Mouse (Mus musculus): ENCODE data around the gene Mtap. TPM values are rescaled to one million over a fixed set of nuclear protein-coding genes. Genes with fewer than 3 reads are reported as not detected.

Gene Mtap
- polyA plus RNA-seq, 1 experiment, result not detected

DNA sequence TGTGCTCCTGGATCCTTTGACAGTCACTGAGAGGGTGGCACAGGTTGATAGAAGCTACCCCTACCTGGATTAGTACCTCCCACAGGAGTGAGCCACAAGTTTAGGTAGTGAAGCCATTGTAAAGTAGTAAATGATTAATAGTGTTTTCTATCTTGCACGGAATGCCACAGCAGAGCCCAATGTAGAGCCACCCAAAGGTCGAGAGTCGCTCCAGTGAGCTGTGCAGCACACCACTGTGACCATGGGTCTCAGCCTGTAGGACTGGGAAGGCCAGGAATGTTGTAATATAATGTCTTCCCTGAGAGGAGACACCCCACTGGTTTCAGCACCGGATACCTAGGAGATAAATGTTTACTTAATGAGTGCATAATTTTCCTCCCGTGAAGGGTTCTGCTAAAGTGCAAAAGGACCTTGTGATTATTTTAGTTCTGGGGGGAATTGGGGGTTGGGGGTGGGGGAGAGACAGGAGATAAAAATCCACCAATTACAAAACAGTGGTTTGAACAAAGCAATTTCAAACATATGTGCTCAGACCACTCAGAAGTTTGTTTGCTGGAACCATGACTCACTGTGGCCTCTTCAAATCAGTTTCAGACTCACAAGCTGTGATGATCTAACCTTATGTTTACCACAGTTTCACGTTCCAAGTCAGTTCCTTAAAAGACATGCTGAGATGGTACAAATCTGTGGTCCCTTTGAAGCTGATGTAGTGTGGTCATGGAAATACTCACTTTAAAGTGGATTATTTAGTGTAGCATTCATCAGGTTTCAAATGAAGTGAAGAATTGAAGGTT is 40.8 kb downstream of the Mtap start:
- Histone ChIP-seq H3K4me1 (ENCODE audit: control insufficient read depth, insufficient read depth, low read length) (no peaks in the 10 kb centered on the region), H3K27ac (ENCODE audit: insufficient read depth, low read depth, low read length) (no peak overlapping the region), H3K4me3 (ENCODE audit: insufficient read depth, low read depth, low read length) (no peak overlapping the region)
- 84% methylated on average over 6 of the region's 6 CpGs for WGBS
- TF ChIP-seq POLR2A (IDR thresholded peaks at IDR 0.05; ENCODE audit: insufficient read depth, low read depth, low read length) (no peak), CTCF (IDR thresholded peaks at IDR 0.05; ENCODE audit: insufficient read depth, low read depth, low read length) (no peak)

DNA sequence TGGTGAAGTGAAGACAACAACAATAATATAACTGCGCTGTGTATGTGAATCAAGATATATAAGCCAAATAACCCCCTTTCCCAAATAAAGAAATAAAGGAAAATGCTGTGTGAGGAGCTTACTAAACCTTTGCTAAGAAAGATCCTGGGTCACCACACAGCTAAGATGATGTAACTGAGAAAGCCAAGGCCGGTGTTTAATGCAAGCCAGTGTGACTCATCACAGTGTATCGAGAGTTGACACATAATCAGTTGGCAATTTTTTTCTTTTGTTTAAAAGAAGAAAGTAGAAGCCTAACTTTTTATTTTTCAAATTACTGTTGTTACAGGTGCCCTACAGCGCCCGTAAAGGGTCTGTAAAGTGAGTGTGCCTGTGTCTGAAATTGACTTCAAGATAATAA is 43.2 kb downstream of the Mtap start:
- TF ChIP-seq CTCF (IDR thresholded peaks at IDR 0.05; ENCODE audit: insufficient read depth, low read depth, low read length) (no peak), POLR2A (IDR thresholded peaks at IDR 0.05; ENCODE audit: insufficient read depth, low read depth, low read length) (no peak)
- Histone ChIP-seq H3K27ac (ENCODE audit: insufficient read depth, low read depth, low read length) (no peak overlapping the region), H3K4me3 (ENCODE audit: insufficient read depth, low read depth, low read length) (no peak overlapping the region), H3K4me1 (ENCODE audit: control insufficient read depth, insufficient read depth, low read length) (no peaks in the 10 kb centered on the region)
- 93% methylated on average over 5 of the region's 5 CpGs for WGBS

DNA sequence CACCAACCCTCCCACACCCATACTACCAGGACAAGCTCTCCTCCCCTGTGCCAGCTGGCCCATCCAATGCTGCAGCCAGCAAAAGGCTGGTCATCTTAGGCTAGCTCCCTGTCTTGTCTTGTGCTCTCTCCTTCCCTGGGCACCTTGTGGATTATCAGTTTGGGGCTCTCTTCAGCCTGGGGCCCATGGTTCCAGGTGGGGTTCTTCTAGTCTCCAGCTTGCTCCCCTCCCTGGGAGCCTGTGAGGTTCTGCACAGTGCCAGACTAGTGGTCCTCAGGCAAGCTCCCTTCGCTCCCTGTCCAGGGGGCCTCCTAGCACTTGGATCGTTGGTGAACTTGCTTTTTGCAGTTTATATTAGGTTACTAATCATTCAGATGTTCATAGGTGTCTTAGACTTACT is 44.7 kb downstream of the Mtap start:
- 99% methylated on average over 2 of the region's 2 CpGs for WGBS
- H3K4me3 ChIP-seq (ENCODE audit: insufficient read depth, low read depth, low read length), result no peak overlapping the region
- no peaks in the 10 kb centered on the region for H3K4me1 ChIP-seq (ENCODE audit: control insufficient read depth, insufficient read depth, low read length)
- H3K27ac ChIP-seq (ENCODE audit: insufficient read depth, low read depth, low read length), result no peak overlapping the region
- TF ChIP-seq POLR2A (IDR thresholded peaks at IDR 0.05; ENCODE audit: insufficient read depth, low read depth, low read length), result no peak
- no peak for TF ChIP-seq CTCF (IDR thresholded peaks at IDR 0.05; ENCODE audit: insufficient read depth, low read depth, low read length)

DNA sequence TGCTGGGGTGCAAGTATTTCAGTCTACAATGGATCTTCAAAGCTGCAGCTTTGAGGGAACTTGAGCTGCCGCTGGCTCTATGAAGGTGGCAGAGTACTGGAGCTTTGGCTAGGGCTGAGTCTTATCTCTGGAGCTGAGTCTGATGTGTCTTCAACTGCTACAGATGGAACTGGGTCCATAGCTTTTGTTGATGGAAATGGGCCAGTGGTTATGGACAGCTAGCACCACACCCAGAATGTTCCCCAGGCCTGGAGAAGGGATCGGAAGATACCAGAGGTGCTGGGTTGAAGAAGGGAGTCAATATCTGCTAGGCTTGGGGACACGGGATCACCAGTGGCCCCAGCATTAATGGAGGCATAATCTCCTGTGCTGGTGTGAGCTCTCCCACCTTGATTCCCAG is 45.6 kb downstream of the Mtap start:
- 96% methylated on average over 3 of the region's 3 CpGs for WGBS
- no peak for TF ChIP-seq CTCF (IDR thresholded peaks at IDR 0.05; ENCODE audit: insufficient read depth, low read depth, low read length)
- TF ChIP-seq POLR2A (IDR thresholded peaks at IDR 0.05; ENCODE audit: insufficient read depth, low read depth, low read length), result no peak
- Histone ChIP-seq H3K4me3 (ENCODE audit: insufficient read depth, low read depth, low read length) (no peak overlapping the region), H3K4me1 (ENCODE audit: control insufficient read depth, insufficient read depth, low read length) (no peaks in the 10 kb centered on the region), H3K27ac (ENCODE audit: insufficient read depth, low read depth, low read length) (no peak overlapping the region)

DNA sequence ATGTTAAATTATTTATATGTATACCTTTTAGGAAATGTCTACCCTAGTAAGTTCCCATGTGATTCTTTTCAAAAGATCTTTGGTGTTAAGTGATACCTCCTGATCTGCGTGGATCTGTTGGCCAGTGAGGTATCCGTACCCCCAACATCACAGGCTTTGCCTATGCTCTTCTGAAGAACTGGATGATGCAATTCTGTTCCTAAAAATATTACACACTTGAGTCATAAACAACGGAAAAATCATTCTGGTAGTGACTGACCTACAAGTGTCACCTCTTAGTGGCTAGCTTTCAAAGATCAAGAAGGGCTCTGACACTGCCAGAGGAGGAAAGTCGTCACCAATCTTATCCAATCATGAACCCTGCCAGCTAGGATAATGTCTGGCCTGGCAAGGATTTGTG is 58.6 kb downstream of the Mtap start:
- Histone ChIP-seq H3K4me1 (ENCODE audit: control insufficient read depth, insufficient read depth, low read length) (no peaks in the 10 kb centered on the region), H3K27ac (ENCODE audit: insufficient read depth, low read depth, low read length) (no peak overlapping the region), H3K4me3 (ENCODE audit: insufficient read depth, low read depth, low read length) (no peak overlapping the region)
- no peak for TF ChIP-seq POLR2A (IDR thresholded peaks at IDR 0.05; ENCODE audit: insufficient read depth, low read depth, low read length)
- no peak for TF ChIP-seq CTCF (IDR thresholded peaks at IDR 0.05; ENCODE audit: insufficient read depth, low read depth, low read length)
- 90% methylated on average over 4 of the region's 4 CpGs for WGBS

DNA sequence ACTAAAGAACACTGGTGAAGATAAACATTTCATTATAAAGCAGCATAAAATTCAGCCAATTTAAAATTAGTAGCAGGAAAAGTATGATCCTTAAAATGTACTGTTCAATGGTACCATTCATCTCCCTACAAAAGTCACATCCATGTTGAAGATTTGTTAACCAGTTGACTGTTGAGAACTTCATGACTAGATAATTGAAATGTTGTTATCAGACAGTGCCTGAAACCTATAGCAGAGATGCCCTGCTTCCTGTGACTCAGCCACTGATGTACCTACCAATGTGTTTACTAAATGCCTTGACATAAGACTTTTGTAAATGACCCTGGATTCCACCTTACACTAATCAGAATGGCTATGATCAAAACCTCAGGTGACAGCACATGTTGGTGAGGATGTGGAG is 60.2 kb downstream of the Mtap start:
- no peak overlapping the region for H3K27ac ChIP-seq (ENCODE audit: insufficient read depth, low read depth, low read length)
- TF ChIP-seq CTCF (IDR thresholded peaks at IDR 0.05; ENCODE audit: insufficient read depth, low read depth, low read length) (no peak), POLR2A (IDR thresholded peaks at IDR 0.05; ENCODE audit: insufficient read depth, low read depth, low read length) (no peak)
- no peak overlapping the region for H3K4me3 ChIP-seq (ENCODE audit: insufficient read depth, low read depth, low read length)
- no peaks in the 10 kb centered on the region for H3K4me1 ChIP-seq (ENCODE audit: control insufficient read depth, insufficient read depth, low read length)

DNA sequence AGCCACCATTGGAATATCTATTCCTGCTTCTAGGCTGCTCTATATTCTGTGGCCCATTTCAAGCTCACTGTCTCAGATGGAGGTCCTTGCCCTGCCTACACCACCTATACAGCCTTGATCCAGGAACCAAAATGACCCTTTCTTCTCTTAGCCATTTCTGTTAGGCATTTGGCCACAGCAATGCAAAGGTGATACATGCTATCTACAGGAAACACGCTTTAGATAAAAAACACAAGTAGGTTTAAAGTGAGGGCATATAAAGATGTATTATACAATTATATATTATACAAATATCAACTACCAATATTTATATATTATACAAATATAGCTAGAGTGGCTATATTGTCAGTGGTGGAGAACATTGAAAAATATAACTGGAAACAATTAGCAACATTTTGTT is 63.9 kb downstream of the Mtap start:
- TF ChIP-seq CTCF (IDR thresholded peaks at IDR 0.05; ENCODE audit: insufficient read depth, low read depth, low read length) (no peak), POLR2A (IDR thresholded peaks at IDR 0.05; ENCODE audit: insufficient read depth, low read depth, low read length) (no peak)
- Histone ChIP-seq H3K27ac (ENCODE audit: insufficient read depth, low read depth, low read length) (no peak overlapping the region), H3K4me1 (ENCODE audit: control insufficient read depth, insufficient read depth, low read length) (no peaks in the 10 kb centered on the region), H3K4me3 (ENCODE audit: insufficient read depth, low read depth, low read length) (no peak overlapping the region)
- 95% methylated on average over 1 of the region's 1 CpGs for WGBS

DNA sequence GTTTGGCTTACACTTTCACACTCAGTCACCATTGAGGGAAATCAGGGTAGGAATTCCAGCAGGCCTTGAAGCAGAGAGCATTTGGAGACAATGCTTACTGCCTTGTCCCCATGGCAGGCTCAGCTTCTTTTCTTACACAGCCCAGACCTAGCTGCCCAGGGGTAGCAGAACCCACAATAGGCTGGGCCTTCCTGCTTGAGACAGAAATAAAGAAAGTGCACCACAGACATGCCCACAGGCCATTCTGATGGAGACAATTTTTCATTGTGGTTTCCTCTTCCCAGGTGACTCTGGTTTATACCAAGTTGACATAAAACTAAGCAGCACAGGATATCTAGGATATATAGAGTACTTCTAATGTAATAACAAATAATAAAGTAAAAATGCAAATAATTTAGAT is 72.4 kb downstream of the Mtap start:
- H3K4me1 ChIP-seq (ENCODE audit: control insufficient read depth, insufficient read depth, low read length), result no peaks in the 10 kb centered on the region
- H3K4me3 ChIP-seq (ENCODE audit: insufficient read depth, low read depth, low read length), result no peak overlapping the region
- H3K27ac ChIP-seq (ENCODE audit: insufficient read depth, low read depth, low read length), result no peak overlapping the region
- TF ChIP-seq CTCF (IDR thresholded peaks at IDR 0.05; ENCODE audit: insufficient read depth, low read depth, low read length) (no peak), POLR2A (IDR thresholded peaks at IDR 0.05; ENCODE audit: insufficient read depth, low read depth, low read length) (no peak)

DNA sequence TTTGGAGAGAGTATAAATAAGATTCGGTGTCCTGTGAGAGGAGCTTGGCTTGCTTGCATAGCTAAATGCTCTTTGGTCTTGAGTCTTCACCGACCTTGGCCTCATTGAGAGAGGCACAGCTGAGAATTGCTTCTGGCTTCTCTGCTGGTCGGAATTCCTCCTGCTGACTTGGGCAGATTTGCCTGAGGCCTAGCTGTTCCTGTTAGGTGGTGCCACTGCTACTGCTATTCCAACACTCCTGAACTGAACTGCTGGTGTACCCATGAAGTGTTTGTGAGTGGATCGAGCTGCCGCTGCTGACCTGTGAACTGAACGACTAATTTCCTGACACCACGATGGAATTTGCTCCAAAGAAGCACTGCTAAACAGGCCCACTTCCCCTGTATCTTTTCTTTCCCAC is 73.4 kb downstream of the Mtap start:
- Histone ChIP-seq H3K27ac (ENCODE audit: insufficient read depth, low read depth, low read length) (no peak overlapping the region), H3K4me1 (ENCODE audit: control insufficient read depth, insufficient read depth, low read length) (no peaks in the 10 kb centered on the region), H3K4me3 (ENCODE audit: insufficient read depth, low read depth, low read length) (no peak overlapping the region)
- 84% methylated on average over 7 of the region's 7 CpGs for WGBS
- TF ChIP-seq POLR2A (IDR thresholded peaks at IDR 0.05; ENCODE audit: insufficient read depth, low read depth, low read length), result no peak
- no peak for TF ChIP-seq CTCF (IDR thresholded peaks at IDR 0.05; ENCODE audit: insufficient read depth, low read depth, low read length)

DNA sequence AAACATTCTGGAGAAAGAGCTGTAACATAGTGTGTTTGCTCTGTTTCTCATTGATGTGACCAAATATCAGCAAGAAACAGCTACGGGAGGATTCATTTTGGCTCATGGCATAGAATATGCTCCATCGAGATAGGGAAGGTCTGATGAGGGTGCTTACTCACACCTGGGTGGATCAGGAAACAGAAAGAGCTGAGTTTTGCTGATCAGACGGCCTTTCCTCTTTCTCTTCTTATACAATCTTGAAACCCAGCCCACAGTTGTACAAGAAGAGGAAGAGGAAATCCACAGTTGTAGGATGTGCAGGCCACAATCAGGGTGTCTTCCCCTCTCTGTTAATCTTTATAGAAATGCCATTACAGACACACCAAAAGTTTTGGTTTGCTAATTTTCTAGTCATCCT is 75.3 kb downstream of the Mtap start:
- Histone ChIP-seq H3K4me3 (ENCODE audit: insufficient read depth, low read depth, low read length) (no peak overlapping the region), H3K27ac (ENCODE audit: insufficient read depth, low read depth, low read length) (no peak overlapping the region), H3K4me1 (ENCODE audit: control insufficient read depth, insufficient read depth, low read length) (no peaks in the 10 kb centered on the region)
- no peak for TF ChIP-seq POLR2A (IDR thresholded peaks at IDR 0.05; ENCODE audit: insufficient read depth, low read depth, low read length)
- no peak for TF ChIP-seq CTCF (IDR thresholded peaks at IDR 0.05; ENCODE audit: insufficient read depth, low read depth, low read length)
- 84% methylated on average over 3 of the region's 3 CpGs for WGBS

Other genes with a start within 250 kb of the Mtap start
- not detected in 2 replicates for gene Cdkn2a, start 157.5 kb downstream of the Mtap start, polyA plus RNA-seq (2012; ENCODE audit: insufficient read depth, insufficient read length, low replicate concordance, missing spikeins)
- not detected in 2 replicates for gene Cdkn2b, start 173.9 kb downstream of the Mtap start, polyA plus RNA-seq (2012; ENCODE audit: insufficient read depth, insufficient read length, low replicate concordance, missing spikeins)